Mouse (Mus musculus): ENCODE measurements at regions not wholly inside any gene's neighbourhood (a gene's known extent, or its start where the extent isn't known, plus 50 kb on each side); places are given as distances from the start of the nearest gene placed in this dataset.
A peak's percentile ranks its signal among the peaks of the same experiment; 100 is the strongest.

DNA sequence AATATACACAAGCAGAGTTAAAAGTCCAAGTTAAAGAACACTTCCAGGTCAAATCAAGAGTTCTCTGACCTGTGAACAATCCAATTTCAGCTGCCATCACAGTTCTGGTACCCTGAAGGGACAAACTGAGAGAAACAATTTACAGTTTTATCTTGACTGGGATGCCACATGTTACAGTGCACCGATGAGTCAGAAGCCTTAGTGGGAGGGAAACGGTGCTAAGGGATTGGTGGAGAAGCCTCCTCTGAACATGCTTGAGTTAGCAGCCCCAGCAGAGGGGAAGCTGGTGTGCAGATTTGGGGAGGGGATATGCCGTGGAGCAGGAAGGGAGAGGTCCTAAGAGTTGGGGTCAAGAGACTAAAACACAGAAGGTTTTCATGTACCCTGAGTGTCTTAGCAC, 423.9 kb upstream of the Gm10131 start:
- TF ChIP-seq POLR2A (IDR thresholded peaks at IDR 0.05; ENCODE audit: borderline replicate concordance, extremely low read depth, insufficient read depth, insufficient read length, poor library complexity, severe bottlenecking) (no peak), CTCF (IDR thresholded peaks at IDR 0.05; ENCODE audit: borderline replicate concordance, extremely low read depth, insufficient read depth, insufficient read length) (no peak)
- DNase-seq (ENCODE audit: low read depth), result no peak

DNA sequence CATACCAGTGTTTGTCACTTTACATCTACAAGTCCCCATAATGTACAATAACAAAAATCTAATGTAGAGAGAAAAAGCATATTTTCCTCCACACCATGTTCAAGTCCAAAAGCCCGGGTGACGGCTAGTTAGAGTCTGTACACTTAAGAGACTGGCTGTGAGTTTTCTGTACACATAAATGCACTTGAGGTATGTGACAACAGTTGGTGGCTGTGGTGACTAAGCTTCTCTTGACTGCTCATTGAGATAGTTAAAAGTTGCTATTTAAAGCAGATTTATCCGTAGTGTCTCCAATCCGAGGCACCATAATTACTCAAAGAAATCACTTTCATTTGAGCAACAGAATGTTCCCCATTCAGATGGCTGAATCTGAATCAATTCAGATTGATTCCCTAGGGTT, 421.9 kb upstream of the Gm10131 start:
- TF ChIP-seq POLR2A (IDR thresholded peaks at IDR 0.05; ENCODE audit: borderline replicate concordance, extremely low read depth, insufficient read depth, insufficient read length, poor library complexity, severe bottlenecking) (no peak), CTCF (IDR thresholded peaks at IDR 0.05; ENCODE audit: borderline replicate concordance, extremely low read depth, insufficient read depth, insufficient read length) (no peak)
- DNase-seq (ENCODE audit: low read depth), result no peak

DNA sequence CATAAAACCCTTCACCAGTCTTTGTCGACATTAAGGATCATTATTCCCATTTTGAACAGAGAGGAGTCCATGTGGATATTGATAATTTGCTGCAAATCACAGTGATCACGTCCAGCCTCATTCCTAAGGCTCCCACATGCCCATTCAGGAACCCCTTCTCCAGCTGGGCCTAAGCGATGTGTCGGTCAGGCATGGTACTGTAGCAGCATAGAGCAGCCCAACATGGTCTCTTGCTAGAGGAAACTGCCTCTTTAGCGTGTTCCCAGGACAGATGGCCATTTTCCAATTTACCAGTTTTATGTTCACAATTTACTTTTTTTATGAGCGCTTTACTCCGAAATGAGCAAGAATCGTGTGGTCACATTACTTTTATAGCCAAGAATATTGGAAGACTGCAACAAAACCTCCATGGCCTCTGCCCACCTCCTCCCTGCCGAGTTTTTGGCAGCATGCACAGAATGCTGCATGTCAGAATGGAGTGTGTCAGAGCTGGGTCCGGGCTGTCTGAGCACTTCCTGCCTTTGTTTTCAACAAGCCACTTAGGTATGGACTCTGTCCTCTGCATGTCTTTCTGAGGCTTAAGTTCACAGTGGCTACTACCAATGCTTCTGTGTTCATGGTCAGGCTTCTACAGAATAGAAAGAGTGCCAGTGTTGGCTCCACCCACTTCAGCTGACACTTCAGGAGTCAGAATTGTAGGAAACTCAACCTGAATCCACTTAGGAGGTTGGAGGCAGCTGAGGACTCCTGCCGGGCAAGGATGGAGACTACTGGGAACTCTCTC, 419.6 kb upstream of the Gm10131 start:
- no peak for DNase-seq (ENCODE audit: low read depth)
- TF ChIP-seq CTCF (IDR thresholded peaks at IDR 0.05; ENCODE audit: borderline replicate concordance, extremely low read depth, insufficient read depth, insufficient read length), result no peak
- TF ChIP-seq POLR2A (IDR thresholded peaks at IDR 0.05; ENCODE audit: borderline replicate concordance, extremely low read depth, insufficient read depth, insufficient read length, poor library complexity, severe bottlenecking), result no peak

DNA sequence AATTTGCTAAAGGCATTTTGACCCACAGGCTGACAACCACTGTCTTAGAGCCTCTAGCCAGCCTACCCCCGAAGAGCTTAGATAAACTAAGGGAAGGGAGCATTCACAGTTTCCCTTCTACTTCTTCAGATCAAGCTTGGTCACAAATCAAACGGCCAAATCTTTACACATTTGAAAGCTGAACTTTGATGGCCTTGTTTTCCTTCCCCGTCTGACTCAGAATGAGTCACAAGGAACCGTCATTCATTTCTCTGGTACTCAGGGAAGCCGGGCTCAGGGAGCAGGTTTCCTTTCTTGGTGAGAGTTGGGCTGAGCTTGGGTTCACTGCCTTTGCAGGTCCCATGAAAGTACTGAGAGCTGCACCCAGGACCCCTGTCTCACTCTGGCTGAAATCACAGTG, 418.5 kb upstream of the Gm10131 start:
- no peak for DNase-seq (ENCODE audit: low read depth)
- TF ChIP-seq CTCF (IDR thresholded peaks at IDR 0.05; ENCODE audit: borderline replicate concordance, extremely low read depth, insufficient read depth, insufficient read length), result no peak
- TF ChIP-seq POLR2A (IDR thresholded peaks at IDR 0.05; ENCODE audit: borderline replicate concordance, extremely low read depth, insufficient read depth, insufficient read length, poor library complexity, severe bottlenecking), result no peak

DNA sequence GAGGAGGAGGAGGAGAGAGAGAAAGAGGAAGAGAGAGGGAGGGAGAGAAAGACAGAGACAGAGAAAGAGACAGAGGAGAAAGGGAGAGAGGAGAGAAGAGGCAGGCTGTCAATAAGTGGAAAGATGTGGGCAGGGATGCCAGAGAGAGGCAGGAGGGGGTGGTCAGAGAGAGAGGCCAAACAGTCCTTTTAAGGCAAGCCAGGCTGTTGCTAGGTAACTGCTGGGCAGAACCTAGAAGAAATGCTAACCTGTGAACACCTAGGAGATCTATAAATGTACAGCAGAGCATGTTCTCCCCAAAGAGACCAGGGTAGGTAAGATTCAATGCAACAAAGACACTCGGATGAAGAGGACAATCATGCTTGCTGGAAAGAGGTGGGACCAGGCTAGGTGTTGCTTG, 417.9 kb upstream of the Gm10131 start:
- DNase-seq (ENCODE audit: low read depth), result peak; percentile 32

DNA sequence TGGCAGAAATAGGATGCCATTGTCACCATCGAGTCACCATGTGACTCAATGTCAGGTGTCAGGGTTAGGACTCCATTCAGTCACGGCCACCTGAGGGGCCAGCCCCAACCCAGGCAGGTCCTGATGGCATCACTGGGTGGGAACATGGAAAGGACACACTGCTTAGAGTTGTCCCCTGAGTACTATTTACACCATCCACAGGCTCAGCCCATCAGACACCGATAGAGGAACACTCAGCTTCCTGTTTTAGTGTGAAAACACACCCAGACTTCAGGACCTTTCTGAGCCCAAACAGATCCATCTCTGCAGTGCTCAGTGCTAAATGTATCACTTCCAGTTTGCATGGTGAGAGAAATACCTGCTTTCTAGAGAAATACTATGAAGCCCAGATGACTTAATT, 416.7 kb upstream of the Gm10131 start:
- TF ChIP-seq POLR2A (IDR thresholded peaks at IDR 0.05; ENCODE audit: borderline replicate concordance, extremely low read depth, insufficient read depth, insufficient read length, poor library complexity, severe bottlenecking) (no peak), CTCF (IDR thresholded peaks at IDR 0.05; ENCODE audit: borderline replicate concordance, extremely low read depth, insufficient read depth, insufficient read length) (no peak)
- DNase-seq (ENCODE audit: low read depth), result no peak

More for the DNA sequence above, 417.9 kb upstream of the Gm10131 start:
- TF ChIP-seq CTCF (IDR thresholded peaks at IDR 0.05; ENCODE audit: borderline replicate concordance, extremely low read depth, insufficient read depth, insufficient read length) (no peak), POLR2A (IDR thresholded peaks at IDR 0.05; ENCODE audit: borderline replicate concordance, extremely low read depth, insufficient read depth, insufficient read length, poor library complexity, severe bottlenecking) (no peak)

DNA sequence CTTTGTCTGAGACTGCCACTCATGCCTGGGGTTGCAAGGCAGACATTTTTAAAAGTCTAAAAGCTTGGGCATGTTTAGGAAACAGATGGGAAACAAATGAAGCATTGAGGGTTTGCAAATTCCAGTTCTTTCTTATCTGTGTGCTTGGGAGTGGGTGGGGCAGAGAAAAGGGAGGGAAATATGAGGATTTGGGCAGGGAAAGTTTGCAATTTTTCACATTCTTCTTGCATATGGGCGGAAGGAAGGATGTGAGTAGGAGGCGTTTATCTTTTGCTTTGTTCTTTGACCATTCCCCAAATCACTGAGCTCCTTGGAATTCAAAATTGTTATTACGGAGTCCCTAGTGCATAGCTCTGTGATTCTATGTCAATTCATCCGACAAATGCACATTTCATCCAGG, 413.7 kb upstream of the Gm10131 start:
- TF ChIP-seq CTCF (IDR thresholded peaks at IDR 0.05; ENCODE audit: borderline replicate concordance, extremely low read depth, insufficient read depth, insufficient read length) (no peak), POLR2A (IDR thresholded peaks at IDR 0.05; ENCODE audit: borderline replicate concordance, extremely low read depth, insufficient read depth, insufficient read length, poor library complexity, severe bottlenecking) (no peak)
- DNase-seq (ENCODE audit: low read depth), result no peak

DNA sequence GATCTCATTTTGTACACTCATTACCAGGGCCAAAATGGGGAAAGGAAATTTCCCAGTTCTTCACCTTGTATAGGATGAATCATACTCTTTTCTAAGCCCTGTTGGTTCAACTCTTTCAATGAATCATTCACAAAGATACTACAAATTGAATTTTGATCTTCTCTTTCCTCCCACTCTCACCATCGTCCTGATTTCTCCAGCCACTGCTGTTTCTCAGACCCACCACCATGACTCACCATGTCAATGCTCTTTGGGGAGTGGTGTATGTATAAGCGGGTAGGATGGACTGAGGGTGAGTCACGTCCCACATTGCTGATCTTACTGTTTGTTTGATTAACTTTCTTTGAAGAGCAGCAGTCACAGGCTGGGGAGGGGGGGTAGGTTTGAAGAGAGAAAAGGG, 412.3 kb upstream of the Gm10131 start:
- TF ChIP-seq POLR2A (IDR thresholded peaks at IDR 0.05; ENCODE audit: borderline replicate concordance, extremely low read depth, insufficient read depth, insufficient read length, poor library complexity, severe bottlenecking), result no peak
- no peak for TF ChIP-seq CTCF (IDR thresholded peaks at IDR 0.05; ENCODE audit: borderline replicate concordance, extremely low read depth, insufficient read depth, insufficient read length)
- no peak for DNase-seq (ENCODE audit: low read depth)

DNA sequence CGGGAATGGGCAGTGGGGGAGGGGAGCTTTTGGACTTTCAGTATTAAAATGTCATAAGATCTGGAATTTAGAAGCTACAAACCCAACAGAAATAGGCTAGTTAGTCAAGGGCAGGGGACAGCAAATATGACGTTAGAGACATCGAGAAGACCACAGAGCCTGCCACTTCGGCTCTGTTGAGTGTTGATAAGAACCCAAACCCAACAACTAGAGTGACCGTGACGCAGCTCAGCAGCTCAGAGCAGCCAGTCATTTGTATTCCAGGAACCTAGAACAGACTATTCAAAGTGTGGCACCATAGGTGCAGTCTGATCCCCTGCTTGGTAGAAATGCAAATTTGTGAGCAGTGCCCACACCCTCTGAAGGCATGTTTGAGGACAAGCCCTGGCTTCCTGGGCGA, 409.8 kb upstream of the Gm10131 start:
- DNase-seq (ENCODE audit: low read depth), result no peak
- TF ChIP-seq CTCF (IDR thresholded peaks at IDR 0.05; ENCODE audit: borderline replicate concordance, extremely low read depth, insufficient read depth, insufficient read length) (no peak), POLR2A (IDR thresholded peaks at IDR 0.05; ENCODE audit: borderline replicate concordance, extremely low read depth, insufficient read depth, insufficient read length, poor library complexity, severe bottlenecking) (no peak)

DNA sequence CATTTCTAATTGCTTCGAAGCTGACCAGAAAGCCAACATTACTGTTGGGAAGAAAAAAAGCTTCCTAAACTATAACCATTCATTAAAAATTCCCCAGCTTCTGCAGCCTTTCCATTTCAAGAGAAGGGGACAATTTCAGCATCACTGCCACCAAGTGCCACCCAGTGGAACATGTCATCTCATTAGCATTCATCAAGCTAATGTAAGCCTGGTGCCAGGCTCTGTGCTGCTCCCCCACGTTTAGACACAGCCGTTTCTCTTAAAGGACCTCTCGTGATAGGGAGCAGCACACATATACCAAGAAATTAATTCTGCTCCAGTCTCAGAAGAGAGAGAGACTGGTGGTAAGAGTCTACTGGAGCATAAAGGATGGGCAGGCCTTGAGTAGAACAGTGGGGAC, 409.1 kb upstream of the Gm10131 start:
- peak; percentile 52 for DNase-seq (ENCODE audit: low read depth)
- TF ChIP-seq CTCF (IDR thresholded peaks at IDR 0.05; ENCODE audit: borderline replicate concordance, extremely low read depth, insufficient read depth, insufficient read length), result no peak
- TF ChIP-seq POLR2A (IDR thresholded peaks at IDR 0.05; ENCODE audit: borderline replicate concordance, extremely low read depth, insufficient read depth, insufficient read length, poor library complexity, severe bottlenecking), result no peak

DNA sequence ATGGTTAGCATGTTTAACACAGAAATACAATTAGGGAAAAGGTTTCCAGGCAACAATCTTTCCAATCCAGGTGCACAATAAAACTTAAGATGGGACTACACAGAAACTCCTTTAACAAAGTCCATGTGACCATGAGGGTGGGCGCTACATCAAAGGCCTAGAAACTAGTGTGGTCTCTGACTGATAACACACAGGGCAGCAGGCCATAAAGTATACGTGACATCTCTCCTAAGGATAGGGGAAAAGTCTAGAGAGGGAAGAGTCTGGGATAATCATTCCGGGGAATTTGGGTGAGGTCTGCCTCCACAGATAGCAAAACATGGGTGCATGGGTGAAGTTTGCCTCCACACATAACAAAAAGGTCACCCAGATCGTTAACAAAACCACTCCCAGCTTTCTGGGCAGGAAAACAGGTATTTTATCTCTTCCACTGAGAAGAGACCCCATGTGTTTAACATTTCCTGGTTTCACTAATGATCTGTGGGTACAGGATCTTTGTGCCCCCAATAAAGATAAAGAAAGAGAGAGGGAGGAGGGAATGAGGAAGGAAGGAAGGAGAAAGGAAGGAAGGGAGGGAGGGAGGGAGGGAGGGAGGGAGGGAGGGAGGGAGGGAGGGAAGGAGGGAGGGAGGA, 402.0 kb upstream of the Gm10131 start:
- no peak for TF ChIP-seq POLR2A (IDR thresholded peaks at IDR 0.05; ENCODE audit: borderline replicate concordance, extremely low read depth, insufficient read depth, insufficient read length, poor library complexity, severe bottlenecking)
- TF ChIP-seq CTCF (IDR thresholded peaks at IDR 0.05; ENCODE audit: borderline replicate concordance, extremely low read depth, insufficient read depth, insufficient read length), result no peak
- no peak for DNase-seq (ENCODE audit: low read depth)

Data from brain, embryonic 14.5 days (tissue).